Mouse (Mus musculus) spleen, adult 18-20 months (tissue): ENCODE measurements around the gene Nrd1.

Experiments used
- DNase-seq, 2 experiments: peaks; one replicate each; pipeline ENCODE4 v3.0.0; 2022; ENCODE audit warnings: mixed read lengths in 2 of 2

Nrd1 gene

GRCm38 (mm10) chr4:109102574-109102973, 102.1 kb downstream of the Nrd1 start:
- DNase-seq, result no peak

GRCm38 (mm10) chr4:109103145-109103883, 102.9 kb downstream of the Nrd1 start:
- DNase-seq, result no peak

GRCm38 (mm10) chr4:109105254-109105653, 104.8 kb downstream of the Nrd1 start:
- DNase-seq, result no peak

- no peak for DNase-seq
Observed at GRCm38 (mm10) chr4:109106034-109106433, 105.6 kb downstream of the Nrd1 start.

GRCm38 (mm10) chr4:109106594-109106993, 106.1 kb downstream of the Nrd1 start:
- DNase-seq, result no peak

- no peak for DNase-seq
Observed at GRCm38 (mm10) chr4:109109012-109109411, 108.6 kb downstream of the Nrd1 start.

GRCm38 (mm10) chr4:109109686-109110085, 109.2 kb downstream of the Nrd1 start:
- no peak for DNase-seq

GRCm38 (mm10) chr4:109110978-109111377, 110.5 kb downstream of the Nrd1 start:
- DNase-seq, result no peak
